Mouse (Mus musculus) adrenal gland, postnatal 25 days (tissue): ENCODE results near the gene Gng12. TPM values are rescaled to one million over a fixed set of nuclear protein-coding genes. Genes with fewer than 3 reads are reported as not detected.
"Not testable (repeated sequence)": the region's sequence is repeated elsewhere in the genome, so short reads cannot be mapped to it uniquely, and the experiment has no call there.

ENCODE experiments used
- DNase-seq: peaks from one replicate; pipeline ENCODE4 v3.0.0; 2021; ENCODE audit warnings: mixed read lengths
- long read RNA-seq: library from polyadenylated mRNA; stranded (forward); transcript quantifications from one replicate; pipeline ENCODE4 v2.0.0, GENCODE M21; 2021
- total RNA-seq: library from RNA; stranded (reverse); gene quantifications from 2 replicates; pipeline ENCODE4 v1.2.3, GENCODE M21; 2021

Gene Gng12
- total RNA-seq = 81.7 and 91.5 TPM in 2 replicates
- long read RNA-seq, full-length matches to known transcripts = 36 of 54 reads
- long read RNA-seq, partial matches to known transcripts = 0 of 54 reads
- long read RNA-seq, other reads (novel, unspliced or antisense) = 18 of 54 reads

DNA sequence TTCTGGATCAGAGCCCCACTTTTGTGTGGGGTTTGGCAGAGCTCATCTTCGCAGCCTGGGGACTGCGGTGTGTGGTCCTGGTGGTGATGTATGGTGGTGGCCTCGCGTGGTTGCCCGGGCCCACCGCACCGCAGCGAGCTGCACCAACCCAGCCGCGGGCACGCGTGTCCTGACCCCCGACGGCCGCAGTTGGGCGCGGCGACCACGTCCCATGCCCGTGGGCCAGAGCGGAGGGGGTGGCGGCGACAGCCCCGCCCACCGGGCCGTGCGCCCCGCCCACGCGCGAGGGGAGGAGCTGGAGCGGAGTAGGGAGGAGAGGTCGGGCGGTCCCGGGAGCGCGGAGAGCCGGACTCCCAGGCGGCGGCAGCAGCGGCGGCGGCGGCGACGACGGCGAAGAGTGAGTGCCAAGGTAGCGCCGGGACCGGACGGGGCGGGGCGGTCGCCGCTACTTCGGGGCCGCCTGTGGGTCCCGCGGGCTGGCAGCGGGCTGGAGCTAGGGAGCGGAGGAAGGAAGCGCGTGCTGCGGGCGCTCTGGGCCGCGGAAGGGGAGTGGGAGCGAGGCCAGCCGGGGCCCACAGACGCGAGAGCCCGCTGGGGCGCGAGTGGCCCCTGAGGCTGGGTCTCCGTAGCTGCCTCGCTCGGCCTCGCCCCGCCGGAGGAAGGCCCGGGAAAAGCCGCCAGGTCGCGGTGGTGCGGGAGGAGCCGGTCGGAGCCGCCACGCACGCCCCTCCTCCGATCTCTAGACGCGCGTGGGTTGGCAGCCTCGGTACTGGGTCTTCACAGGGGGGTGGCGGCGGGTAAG is at the start of gene Gng12:
Gene Gng12, plus strand, starts transcription at position 279 of the 802 bp plus-strand sequence.
- peak; percentile 94 for DNase-seq

DNA sequence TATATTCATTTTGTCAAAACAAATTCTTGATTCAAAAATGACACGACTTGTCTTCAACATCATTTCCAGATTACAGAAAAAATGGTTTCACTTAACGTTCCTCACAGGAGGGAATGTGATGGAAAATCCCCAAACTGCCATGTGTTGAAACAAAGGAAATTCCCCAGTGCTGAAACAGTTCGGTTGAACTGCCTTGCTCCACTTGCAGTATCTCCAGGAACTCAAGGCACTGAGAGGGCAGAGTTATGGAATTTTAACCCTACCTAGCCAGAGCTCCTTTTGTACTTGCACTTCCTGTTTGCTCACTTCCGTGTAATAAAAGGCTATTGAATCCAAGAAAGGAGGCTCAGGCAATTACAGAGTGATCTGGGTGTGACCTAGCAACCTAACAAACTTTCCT is 47.3 kb upstream of the Gng12 start:
- DNase-seq = no peak

DNA sequence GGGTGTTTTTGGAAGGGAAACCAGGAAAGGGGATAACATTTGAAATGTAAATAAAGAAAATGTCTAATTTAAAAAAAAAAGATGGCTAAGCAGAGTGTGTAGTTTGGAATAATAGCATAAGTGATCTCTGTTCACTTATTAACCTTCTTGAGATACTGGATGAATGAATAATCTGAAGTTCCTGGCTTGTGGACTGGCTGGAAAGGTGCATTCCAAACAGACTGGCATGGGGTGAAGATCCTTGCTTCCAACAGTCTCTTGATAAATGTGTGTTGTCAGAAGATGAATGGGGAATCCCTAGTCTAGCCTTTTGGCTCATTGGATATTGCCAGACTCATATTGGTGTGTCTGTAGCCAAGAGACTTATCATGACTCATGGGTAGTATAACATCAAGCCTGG is 40.0 kb upstream of the Gng12 start:
- no peak for DNase-seq

DNA sequence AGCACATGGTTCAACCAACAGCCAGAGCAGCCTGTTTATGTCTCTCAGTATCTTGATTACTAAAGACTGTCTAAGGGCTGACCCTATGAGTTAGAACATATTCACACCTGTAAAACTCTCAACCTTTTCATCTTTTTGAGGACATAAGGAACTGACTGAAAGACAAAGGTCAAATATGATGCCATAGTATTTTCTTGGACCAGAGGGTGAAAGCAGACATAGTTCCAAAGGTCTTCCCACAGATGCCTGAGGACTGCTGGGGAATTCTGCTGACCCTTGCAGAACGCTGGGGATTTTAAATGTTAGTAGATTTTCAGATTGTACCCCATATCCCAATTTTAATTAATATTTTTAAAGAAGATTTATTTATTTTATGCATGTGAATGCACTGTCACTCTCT is 37.8 kb upstream of the Gng12 start:
- DNase-seq = no peak

DNA sequence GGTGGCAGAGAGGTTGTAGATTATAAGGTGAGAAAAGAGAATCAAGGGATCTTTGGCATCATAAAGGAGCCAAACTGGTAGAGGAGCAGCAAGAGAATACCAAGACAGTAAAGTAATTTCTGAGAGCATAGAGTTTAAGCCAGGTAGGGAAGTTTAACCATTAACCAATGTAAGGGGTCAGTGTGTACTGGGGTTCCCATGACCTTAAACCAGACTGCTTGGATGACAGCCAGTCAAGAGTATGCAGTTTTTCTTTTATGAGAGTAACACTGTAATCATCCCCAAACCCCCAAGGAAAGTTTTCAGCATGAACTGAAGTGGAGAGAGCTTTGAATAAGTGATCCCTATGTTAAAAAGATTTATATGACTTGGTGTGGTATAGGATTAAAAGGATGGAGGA is 36.8 kb upstream of the Gng12 start:
- no peak for DNase-seq

DNA sequence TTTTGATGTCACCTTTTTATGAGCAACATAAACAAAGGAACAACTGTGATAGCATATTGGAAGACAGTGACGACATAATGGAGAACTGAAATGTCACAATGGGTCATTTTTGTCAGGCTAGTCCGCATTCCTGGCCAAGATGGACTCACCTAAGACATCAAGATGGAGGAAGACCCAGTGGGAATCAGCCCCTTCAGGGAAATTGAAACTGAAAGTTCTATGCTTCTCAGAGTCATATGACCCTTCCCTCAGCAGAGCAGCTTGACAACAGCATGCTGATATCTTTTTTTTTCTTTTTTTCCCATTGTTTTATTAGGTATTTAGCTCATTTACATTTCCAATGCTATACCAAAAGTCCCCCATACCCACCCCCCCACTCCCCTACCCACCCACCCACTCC is 31.7 kb upstream of the Gng12 start:
- no peak for DNase-seq

DNA sequence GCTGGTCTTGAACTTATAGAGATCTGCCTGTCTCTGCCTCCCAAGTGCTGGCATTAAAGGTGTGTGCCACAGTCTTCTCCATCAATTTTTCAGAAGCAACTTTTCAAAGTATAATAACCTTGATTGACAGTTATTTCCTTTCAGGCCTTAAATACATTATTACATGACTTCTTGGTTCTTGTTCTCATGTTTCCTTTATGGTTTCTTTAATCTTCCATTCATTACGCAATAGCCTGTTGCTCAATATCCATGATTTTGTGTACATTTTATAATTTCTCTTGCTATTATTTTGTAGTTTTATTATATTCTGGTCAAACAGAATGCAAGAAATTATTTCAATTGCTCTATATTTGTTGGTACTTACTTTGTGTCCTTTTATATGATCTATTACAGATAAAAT is 29.9 kb upstream of the Gng12 start:
- DNase-seq = no peak

DNA sequence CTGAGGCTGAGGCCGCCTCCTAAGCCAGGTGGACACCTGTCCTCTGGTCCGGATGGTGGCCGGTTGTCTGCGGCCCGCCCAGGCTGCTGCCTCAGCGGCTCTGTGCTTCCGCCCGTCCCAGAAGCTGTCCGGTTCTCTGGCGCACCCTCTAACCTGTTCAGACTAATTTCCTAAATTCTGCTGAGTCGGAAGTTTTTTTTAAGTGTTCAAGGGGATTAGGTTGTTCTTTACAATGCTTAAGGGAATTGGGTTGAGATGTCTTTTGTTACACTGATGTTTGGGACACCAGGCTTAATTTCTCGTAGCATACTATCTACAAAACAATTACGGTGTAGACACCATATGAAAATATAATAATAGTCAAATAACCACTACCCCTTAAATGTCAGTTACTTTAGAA is 19.1 kb upstream of the Gng12 start:
- DNase-seq = not testable (repeated sequence)

DNA sequence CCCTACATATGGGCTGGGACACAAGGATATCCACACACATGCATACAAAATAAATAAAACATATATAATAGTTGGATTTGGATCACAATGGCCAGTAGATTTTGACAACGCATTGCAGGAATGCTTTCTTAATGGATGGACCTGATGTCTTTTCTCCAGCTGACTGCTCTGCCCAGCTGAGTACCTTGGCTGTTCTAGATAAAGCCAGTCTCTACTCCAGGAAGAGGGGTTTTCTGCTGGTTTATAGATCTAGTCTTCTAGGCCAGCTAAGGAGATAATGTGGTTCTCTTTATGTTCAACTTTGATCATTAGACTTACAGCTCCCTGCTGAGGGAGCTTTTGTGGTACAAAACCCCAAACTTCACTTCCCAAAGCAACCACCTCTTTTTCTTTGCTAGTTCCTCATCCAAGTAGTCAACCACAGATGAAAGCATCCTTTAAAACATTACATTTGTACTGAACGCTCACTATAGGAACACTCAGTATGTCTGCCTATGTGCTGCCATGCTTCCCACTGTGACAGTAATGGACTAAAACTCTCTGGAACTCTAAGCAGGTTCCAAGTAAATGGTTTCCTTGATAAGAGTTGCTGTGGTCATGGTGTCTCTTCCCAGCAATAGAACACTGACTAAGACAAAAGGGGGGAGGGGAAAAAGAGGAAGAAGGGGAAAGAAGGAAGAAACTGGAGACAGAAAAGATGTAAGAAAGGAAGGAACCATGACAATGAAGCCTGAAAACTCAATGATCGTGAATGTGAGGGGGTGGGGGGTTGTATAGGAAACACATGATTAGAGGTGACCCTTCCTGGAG is 5.6 kb upstream of the Gng12 start:
- no peak for DNase-seq

DNA sequence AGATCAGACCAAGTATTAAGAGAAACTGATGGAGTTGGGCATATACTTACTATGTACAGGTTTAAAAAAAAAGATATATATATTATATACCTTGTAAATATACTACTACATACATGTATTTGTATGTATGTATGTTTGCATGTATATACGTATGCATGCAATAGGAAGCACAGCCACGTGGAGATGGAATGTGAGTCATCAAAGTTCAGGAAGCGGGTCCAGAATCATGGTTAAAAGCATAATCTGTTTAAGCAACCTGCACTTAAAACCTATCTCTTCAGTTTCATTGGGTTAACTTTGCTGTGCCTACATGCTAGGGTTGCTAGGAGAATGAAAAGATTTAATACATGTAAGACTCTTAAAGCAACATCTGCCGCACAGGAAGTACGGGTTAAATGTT is 2.2 kb upstream of the Gng12 start:
- DNase-seq = no peak

DNA sequence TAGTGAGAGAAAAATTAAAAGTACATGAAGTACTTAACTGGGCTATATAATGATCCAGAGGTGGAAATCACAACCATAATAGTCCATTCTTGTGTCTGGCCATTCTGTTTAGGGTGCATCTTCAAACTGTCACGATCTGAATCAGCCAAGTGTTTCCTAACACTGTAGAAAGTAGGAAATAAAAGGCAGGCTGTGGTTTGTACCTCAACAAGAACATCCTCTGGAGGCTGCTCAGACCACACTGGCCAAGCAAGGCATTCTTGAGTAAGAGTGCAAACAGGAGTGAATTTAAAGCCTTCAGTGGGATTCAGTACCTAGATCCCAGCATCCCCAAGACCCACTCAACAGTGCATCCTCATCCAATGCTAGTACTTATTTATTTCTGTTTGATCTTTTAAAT is 1.2 kb upstream of the Gng12 start:
- DNase-seq = no peak

DNA sequence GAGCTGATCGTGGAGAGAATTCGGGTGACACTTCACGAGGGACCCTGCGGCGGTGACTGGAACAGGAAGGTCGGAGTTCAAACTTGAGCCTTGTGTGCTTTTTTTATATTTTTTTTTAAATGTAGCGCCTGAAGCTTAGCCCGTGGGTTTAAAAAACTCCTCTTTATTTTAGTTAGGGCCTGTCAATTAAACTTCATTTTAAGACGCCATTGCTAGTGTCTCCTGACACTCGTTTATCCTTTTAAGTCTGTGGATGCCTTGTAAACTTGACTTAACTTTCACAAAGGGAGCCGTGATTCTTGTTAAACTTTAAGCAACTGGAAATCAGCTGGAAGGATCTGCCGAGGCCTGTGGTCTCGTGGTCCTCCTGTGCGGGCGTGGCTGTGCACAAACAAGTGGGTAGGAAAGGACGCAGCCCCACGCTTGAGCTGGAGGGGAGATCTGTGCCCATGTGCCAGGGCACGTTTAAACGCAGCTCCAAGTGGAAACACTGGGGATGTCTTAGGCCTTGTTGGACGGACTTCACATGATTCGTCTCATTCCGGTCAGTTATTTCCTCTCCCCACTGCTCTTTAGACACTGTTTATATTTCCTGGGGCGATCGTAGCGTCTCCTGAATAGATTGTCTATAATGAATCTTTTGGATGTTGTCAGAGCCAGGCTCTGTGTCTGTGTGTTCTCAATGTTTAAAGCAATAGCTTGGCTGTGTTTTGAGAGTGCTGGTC is 886 bp downstream of the Gng12 start:
- DNase-seq = peak; percentile 28

DNA sequence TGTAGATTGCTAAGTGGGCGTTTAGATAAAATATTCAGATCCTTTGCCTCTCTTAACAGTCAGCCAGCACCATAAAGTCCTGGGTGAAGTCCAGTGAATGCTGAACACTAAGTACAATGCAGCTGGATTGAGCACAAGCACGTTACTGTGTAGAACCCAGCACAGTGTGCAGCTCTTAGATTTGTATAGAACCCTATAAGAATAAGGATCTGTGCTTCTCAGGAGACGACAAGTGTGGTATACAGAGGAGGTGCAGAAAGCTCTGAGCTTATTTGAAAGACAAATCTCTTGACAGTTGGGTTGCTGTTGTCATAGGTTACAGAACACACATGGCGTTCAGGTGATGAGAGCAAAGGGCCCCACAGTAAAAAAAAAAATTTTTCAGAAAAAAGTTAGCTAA is 1.8 kb downstream of the Gng12 start:
- DNase-seq = no peak

DNA sequence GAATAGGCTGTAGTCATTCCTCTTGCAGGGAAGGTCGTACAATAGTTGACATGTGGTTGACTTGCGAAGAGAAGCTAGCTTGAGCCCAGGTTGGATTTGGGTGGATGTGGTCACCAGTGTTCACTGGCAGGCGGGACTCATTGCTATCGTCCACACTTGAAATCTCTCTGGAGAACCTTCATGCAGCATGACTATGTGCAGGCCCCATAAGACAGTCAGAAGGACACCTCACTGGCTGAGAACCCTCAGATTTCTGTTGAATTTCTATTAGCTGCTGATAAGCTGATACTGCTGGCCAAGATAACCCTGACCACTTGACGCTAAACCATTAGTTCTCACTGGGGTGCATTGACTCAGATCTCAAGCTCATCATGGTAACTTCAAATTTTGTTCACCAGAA is 5.7 kb downstream of the Gng12 start:
- no peak for DNase-seq

DNA sequence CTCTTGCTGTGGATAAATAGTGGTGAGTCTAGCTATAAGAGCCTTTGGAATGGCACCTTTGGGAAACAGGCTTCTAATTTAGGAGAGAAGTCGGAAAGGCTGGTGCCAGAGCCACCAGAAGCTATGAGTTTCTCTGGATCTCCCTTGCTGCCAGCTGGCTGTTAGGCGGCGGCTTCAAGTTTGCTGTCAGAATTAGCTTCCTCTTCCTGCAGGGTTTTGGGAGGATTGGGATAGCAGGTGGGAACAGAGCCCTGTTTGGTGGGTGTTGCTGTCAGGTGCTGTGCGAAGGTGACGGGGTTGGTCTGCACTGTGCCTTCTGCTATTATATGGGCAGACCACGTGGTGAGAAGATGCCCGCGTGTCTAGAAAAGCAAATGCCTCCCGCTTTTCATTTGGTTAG is 7.0 kb downstream of the Gng12 start:
- no peak for DNase-seq

DNA sequence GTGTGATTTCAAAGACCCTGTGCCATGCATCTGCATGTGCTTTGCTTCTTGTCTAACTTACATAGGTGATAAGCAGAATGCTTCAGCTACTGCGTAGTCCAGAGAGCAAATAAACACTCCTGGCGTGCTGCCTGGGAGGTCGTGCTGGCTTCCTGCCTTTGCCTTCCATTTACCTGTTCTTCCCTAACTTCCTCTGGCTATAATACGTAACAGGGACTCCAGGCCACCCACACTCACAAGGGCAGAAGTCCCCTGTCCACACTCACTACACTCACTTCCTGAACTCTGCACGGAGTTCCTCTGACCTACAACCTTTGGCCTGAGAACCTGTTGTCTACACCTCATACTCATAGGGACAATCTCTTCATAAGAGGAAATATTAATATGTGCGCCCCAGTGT is 7.5 kb downstream of the Gng12 start:
- DNase-seq = no peak

DNA sequence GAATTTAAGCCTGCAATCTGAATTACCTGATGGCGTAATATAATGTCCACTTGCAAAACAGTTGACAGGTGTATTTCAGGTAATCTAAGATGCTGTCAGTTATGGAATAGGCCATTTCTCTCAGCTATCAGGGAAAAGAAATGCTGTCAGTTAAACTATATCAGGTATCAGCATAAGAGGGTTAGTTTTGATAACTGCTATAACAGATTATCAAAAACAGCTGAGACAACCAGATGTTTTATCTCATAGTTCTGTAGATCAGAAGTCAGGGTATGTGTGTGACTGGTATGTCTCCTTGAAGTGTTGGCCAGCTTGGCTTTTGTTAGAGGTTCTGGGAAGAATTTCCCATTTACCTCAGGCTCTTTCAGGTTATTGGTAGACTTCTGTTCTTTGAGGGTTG is 10.0 kb downstream of the Gng12 start:
- DNase-seq = no peak

DNA sequence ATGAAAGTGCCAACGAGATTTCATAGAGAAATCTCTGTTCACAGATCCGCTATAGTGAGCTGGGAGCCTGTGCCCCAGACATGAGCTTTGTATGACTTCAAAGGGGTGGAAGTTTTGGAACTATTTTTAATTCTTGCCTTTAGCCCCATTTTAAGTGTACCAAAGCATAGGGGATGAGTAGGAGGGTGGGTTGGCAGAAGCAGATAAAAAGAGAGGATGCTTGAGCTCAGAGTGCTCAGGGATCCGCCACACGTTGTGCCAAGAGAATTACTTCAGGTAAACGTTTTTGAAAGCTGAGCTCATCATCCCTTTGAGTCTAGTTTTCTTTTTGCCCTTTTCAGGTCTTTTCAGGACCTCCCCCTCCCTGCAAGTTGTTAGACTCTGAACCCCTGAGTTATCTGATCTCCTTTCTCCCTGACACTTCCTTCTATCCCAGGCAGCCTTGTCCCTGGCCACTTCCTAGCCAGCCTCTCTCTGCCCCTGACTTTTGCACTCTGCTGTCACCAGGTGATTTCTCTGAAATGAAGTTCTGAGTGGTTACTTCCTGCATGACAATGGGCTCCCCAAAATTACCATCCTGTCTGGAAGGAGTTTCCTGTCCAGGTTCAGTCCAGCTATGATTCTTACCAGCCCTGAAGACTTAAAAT is 12.3 kb downstream of the Gng12 start:
- DNase-seq = no peak

DNA sequence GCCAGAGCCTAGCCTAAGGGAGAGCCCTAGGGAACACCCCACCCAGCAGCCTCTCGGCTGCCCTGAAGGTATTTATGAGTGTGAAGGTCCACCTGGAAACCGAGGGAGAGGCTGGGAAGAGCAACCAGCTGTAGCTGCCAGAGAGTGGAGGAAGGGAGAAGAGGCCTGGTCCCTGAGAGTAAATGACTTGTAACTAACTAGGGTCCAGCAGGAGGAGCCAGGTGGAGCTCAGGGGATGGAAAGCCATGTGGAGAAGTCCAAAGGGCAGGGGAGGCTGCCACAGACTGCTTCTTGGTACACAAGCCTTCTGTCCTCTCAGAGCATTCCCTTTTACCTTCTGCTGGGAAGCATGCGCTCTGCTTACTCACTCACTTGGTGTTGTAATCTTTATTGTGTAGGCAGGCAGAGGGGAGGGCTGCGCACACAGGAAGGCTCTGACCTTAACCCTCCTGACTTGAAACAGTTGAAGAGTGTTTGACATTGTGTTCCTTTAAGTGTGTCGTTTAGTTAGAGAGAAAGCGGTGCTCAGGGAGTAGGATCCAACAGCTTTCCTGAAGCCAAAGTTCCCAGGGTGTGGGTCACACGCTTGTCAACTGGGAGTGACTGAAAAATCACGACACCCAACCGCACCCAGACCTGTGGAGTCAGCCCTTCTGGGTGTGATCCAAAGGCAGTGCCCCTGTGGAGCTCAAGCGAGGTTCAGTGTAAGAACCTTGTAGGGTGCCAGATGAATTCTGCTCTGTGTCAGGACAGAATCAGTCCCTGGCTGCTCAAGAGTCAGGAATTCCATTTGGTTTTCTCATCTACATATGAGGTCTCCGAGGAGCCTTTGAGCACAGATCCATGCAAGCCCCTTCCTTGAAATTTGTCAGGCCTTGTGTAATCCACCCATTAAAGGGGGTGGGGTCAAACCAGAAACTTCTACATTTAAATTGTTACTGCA is 14.6 kb downstream of the Gng12 start:
- DNase-seq = peak; percentile 9

DNA sequence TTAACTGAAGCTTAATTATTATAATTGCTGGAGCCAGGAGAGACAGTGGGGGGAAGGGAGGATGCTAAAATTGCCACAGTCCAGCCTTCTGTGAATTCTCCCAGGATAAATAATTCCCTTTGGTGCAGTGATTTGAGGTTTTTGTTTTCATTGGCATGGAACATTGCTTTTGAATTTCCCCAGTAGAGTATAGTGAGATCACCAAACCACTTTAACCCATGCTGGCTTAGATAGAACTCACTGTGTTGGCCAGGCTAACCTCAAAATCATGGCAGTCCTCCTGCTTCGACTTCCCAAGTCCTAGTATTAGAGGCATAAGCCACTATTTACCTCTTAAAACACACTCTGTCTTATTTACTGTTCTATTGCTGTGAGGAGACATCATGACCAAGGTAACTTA is 17.2 kb downstream of the Gng12 start:
- DNase-seq = no peak

DNA sequence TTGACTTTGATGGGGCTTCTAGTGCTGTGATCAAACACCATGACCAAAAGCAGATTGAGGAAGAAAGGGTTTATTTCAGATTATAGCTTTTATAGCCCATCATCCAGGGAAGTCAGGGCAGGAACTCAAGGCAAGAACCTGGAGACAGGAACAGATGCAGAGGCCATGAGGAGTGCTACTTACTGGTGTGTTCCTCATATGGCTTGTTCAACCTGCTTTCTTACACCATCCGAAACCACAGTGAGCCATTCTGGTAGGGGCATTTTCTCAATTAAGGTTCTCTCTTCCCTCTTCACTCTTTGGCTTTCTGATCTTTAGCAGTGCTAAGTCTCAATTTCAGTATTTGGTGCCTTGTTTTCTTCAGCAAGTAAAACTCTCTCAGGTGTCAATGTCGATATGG is 19.4 kb downstream of the Gng12 start:
- DNase-seq = no peak
